Mouse (Mus musculus) gastrocnemius, postnatal 14 days (tissue): ENCODE measurements around the gene Stx12. TPM values are rescaled to one million over a fixed set of nuclear protein-coding genes. Genes with fewer than 3 reads are reported as not detected.

ENCODE experiments used
- DNase-seq: peaks from one replicate; pipeline ENCODE4 v3.0.0; 2021; ENCODE audit warnings: mixed read lengths
- intact Hi-C: fragments of 180-260 bp; cut with DNase I; formaldehyde crosslinking; loops from one replicate; pipeline ENCODE4 v1.15.1; 2025; ENCODE audit warnings: low total_unique reads
- total RNA-seq, 2 experiments: library from RNA; stranded (reverse); gene quantifications; 2 replicates each; pipeline ENCODE4 v1.2.3; 2021

Stx12 gene
- total RNA-seq, 2 experiments from 2014 or later, result 23.3 to 24.3 TPM

DNA sequence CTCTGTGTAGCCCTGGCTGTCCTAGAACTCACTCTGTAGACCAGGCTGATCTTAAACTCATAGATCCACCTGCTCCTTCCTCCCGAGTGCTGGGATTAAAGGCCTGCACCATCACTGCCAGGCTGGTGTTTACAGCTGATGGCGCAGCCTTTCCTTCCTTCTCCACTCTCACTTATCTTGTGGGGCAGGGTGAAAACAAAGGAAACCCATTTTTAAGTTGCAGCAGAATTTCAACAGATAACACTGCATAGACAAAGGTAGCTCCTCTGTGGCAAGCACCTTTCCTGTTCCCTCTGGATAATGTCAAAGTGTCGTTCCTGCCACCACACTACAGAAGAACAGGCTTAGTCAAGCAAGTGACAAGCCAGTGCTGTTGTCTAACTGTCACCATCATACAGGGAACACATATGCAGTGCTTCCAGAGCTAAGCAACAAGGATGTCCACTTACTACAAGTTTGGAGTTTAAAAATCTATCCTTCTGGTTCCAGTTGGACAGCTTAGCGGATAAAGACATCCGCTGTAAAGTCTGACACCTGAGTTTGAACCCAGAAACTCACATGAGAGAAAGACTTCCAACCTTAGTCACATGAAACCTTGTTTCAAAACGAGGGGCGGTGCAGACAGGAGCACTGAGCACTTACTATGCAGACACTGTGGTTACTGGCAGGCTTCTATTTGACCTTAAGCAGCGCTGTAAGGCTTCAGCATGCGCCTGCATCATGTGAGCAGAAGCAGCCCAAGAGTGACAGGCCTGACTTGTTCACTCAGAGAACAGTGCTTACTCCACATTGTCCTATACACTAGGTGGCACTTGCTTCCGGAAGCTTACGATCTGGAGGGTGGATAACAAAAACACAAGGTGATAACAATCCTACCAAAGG lies 10.6 kb downstream of the Stx12 start:
- no peak for DNase-seq
- intact Hi-C loops, result no loop called here

- no peak for DNase-seq
- intact Hi-C loops, result no loop called here
These were observed 13.2 kb downstream of the Stx12 start for GRCm38 (mm10) chr4:132871116-132871515.

DNA sequence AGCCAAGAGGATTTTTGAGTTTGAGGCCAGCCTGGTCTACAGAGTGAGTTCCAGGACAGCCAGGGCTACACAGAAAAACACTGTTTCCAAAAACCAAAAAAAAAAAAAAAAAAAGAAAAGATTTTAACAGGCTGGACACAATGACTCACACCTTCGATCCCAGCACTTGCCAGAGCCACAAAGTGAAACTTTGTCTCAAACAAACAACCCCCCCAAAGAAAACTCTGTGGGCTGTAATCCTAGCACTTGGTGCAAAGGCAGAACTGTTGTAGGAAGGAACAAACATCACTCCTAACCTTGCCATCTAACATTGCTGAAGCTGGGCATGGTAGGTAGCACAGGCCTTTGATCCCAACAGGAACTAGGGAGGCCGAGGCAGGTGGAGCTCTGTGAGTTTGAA lies 19.5 kb downstream of the Stx12 start:
- intact Hi-C loops, result no loop called here
- no peak for DNase-seq

DNA sequence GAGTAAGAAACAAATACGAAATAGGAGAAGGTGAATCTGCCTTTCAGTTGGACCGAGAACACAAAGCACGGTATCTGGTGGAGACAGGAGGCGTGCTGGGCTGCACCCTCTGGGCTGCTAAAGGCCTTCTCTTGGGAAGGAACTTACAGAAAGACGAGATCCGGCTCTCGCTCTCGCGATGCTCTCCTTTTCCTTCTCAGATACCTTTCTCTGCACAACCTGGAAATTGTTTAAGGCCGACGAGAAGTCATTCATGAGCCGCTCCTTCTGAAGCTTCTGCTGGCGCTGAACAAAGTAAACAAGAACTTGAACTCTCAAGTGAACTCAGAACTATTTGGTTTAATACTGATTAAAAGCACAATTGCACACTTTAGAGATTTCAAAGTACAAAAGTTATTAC lies 21.3 kb downstream of the Stx12 start:
- intact Hi-C loops, result no loop called here
- no peak for DNase-seq

DNA sequence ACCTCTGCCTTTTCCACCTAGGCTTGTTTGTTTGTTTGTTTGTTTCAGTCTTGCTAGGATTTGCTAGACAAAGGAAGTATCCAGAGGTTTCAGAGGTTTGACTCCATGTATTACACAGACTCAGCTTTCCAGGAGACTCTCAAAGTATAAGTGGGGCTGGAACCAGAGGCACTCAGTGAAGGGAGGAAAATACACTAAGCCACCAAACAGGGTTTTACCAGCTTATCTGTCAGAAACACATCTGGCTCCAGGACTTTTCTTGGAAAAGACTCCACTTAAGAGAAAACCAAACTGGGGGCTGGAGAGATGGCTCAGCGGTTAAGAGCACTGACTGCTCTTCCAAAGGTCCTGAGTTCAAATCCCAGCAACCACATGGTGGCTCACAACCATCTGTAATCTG lies 23.4 kb downstream of the Stx12 start:
- intact Hi-C loops, result no loop called here
- DNase-seq, result no peak

DNA sequence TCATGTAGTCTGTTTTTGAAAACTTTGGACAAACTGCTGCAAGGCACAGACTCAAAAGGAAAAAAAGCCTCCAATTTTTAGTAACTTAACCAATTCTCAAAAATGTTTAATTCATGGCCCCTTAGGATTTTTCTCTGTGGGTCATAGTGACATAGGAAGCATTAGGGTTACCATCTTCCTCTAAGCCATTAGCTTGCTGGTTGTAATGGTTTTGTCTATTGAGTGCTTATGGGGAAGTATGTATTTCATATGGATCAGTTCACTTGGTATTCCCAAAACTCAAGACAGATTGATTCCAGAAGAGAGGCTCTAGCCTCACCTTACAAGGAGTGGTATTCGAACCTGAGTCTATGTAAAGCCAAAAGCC lies 40.6 kb downstream of the Stx12 start:
- no peak for DNase-seq
- intact Hi-C loops, result no loop called here

GRCm38 (mm10) chr4:132842970-132843704 lies 41.2 kb downstream of the Stx12 start, which contains the start of gene Ppp1r8:
Ppp1r8 (minus strand) TSS chr4:132843169.
- intact Hi-C loops, result no loop called here
- peak; percentile 91 for DNase-seq

DNA sequence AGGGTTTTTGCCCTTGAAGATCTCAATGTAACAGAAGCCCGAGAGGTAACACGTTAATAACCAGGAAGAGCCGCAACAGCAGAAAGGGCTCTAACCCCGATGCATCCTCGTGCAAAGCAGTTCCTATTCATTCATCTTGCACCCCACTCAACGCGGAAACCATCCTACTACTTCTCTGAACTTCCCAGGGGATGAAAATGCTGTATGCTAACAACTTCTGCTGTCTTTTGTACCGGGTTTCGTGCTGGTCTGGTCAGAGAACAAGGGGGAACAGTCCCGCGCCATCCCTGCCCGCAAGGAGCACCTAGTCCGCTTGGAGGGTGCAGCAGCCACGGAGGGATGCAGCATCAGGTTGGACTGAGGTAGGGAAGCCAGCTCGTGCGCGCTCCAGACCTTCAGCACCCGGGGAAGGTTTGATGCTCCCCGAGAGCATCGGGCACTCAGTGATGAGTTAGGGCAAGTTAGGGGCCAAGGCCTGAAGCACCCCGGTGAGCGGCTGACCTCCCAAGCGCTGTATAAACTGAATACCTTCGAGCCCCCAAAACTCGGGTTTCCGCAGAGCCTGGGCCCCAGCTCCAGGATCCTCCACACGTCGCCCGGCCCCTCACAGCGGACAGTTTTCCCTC lies 41.9 kb downstream of the Stx12 start:
- DNase-seq, result peak; percentile 18
- intact Hi-C loops, result no loop called here

- intact Hi-C loops, result no loop called here
- no peak for DNase-seq
These were observed 42.8 kb downstream of the Stx12 start for GRCm38 (mm10) chr4:132841493-132841892.

- intact Hi-C loops, result loop anchor here (5.0 kb wide), 1 partner anchor 51 kb away; no protein-coding TSS in a partner anchor
- peak; percentile 63 for DNase-seq
These were observed 60.5 kb downstream of the Stx12 start for GRCm38 (mm10) chr4:132823614-132824366.

DNA sequence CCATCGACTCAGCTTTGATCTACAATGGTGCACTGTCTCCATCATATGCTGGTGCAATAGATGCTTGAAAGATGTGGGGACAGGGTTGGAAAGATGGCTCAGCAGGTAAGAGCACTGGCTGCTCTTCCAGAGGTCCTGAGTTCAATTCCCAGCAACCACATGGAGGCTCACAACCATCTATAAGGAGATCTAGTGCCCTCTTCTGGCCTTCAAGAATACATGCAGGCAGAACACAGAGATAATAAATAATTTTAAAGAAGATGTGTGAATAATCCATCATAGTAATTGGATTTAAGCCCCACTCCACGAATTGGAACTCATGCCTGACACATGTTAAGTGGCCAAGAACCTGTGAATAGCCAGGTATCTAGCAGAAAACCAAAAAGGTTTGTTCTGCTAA lies 65.9 kb downstream of the Stx12 start:
- no peak for DNase-seq
- intact Hi-C loops, result no loop called here

DNA sequence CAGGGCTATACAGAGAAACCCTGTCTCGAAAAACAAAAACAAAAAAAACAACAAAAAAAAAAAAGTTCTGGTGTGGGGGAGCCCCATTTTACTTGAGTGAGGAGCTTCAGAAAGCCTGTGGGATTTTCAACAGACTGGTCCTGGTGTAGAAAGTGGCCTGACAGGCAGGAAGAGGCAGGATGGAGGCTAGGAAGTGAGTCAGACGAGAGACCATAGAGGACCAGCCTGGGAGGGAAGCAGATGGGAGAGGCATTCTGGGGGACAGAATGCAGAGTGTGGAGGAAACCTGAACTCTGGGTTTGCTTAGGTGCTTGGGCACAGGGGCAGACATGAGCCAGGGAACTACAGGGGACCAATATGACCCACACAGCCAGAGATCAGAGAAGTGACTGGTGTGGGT lies 67.5 kb downstream of the Stx12 start:
- DNase-seq, result no peak
- intact Hi-C loops, result no loop called here

GRCm38 (mm10) chr4:132816404-132816803 lies 67.9 kb downstream of the Stx12 start:
- intact Hi-C loops, result no loop called here
- no peak for DNase-seq

DNA sequence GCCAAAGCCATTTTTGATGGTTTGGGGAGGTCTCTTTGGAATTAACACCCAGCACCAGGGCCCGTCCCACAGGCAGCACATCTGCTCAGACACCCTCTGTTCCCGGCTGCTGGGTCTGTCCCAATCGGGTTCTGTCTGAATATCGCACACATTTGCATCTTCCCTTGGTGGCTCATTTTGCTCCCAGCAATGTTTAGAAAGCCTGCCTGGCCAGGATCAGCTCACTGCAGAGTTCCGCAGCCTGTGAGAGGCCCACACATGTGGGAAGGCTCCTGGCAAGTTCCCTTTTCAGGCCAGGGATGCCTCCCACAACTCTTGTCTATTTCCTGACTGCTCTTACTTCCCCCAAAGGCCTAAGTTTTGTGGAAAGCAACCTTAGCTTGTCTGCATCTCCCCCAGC lies 74.7 kb downstream of the Stx12 start:
- DNase-seq, result no peak

DNA sequence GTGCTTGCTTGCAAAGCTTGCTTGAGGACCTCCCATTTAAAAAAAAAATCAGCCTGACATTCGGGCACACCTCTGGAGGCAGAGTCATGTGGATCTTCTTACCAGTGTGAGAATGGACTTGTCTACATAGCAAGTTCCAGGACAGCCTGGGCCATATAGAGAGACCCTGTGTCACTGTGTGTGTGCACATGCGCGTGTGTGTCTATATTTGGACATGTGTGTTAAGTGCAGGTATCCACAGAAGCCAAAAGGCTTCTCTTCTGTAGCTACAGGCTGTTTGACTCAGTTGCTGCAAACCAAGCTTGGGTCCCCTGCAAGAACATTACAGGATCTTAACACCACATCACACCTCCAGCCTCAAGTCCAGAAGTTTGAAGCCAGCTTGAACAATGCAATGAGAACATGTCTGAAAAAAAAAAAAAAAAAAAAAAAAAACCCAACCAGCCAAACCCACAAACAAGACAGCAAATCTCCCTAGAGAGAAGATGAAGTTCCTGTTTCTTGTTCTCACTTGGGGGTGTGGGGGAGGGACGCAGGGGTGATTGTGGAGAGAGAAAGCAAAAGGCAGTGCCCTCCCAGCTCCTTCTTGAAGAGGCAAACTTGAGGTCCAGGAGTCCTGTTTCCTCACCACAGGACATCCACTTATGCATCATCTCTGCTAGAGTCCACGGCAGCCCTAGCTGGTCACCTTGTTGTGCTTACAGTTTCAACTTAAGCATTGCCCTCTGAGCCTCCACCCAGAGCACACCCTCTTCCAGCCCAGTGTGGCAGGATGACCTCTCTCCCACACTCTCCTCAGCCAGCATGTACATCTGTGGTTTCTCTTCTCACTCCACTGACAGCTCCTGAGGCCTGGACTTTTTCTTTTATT lies 76.3 kb downstream of the Stx12 start:
- DNase-seq, result no peak

More for the DNA sequence above, 74.7 kb downstream of the Stx12 start:
- intact Hi-C loops, result no loop called here

DNA sequence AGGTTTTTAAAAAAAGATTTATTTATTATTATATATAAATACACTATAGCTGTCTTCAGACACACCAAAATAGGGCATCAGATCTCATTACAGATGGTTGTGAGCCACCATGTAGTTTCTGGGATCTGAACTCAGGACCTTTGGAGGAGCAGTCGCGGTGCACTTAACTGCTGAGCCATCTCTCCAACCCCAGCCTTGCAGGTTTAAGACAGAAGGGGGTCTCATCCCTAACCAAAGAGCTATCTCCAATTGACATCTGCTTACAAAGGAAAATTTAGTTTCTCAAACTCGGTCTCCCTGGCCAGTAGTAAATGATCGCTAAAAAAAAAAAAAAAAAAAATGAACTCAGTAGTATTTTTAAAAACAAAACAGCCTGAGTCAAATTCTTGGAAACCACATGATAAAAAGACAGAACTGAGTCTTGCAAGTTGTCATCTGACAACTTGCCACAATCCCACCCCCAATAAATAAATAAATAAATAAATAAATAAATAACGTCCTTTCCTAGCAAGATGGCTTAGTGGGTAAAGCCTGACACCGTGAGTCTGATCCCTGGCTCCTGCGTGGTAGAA lies 77.6 kb downstream of the Stx12 start:
- DNase-seq, result no peak
- intact Hi-C loops, result no loop called here

More for the DNA sequence above, 76.3 kb downstream of the Stx12 start:
- intact Hi-C loops, result no loop called here

- intact Hi-C loops, result no loop called here
These were observed 78.6 kb downstream of the Stx12 start for GRCm38 (mm10) chr4:132805599-132806197.

GRCm38 (mm10) chr4:132805146-132805545 lies 79.2 kb downstream of the Stx12 start:
- intact Hi-C loops, result no loop called here
- no peak for DNase-seq

More at GRCm38 (mm10) chr4:132805599-132806197, 78.6 kb downstream of the Stx12 start:
- no peak for DNase-seq
